Mouse (Mus musculus): ENCODE results near the gene Tns3.

DNA sequence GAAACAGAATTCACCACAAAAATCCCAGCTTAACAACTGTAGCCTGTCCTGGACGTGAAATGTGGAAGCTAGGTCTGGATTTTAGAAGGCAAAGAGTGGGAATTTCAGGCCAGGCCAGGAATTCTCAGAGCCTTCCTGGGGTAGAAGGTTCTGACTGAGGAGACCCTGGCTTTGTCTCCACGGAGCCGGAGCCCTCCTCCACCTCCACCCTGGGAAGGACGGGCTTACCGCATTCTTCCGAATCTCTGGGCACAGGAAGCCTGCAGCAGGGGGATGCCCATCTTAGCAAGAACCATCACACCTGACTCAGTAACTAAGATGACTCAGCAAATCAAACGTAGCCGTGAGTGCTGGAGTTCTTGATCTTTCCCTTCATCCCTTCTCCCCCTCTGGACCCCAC, 231.4 kb downstream of the Tns3 start:
- no peak for TF ChIP-seq CTCF (IDR thresholded peaks at IDR 0.05; ENCODE audit: borderline replicate concordance, control insufficient read depth, extremely low read depth, insufficient read depth, low read length, poor library complexity)
- TF ChIP-seq POLR2A (IDR thresholded peaks at IDR 0.05; ENCODE audit: control insufficient read depth, extremely low read depth, insufficient read depth, low read length, poor library complexity), result no peak

All from thymus, adult 2 months (tissue).